25 mouse cellular contexts compared by ENCODE assay signal in genomic region chr12:83650346-83650745, GRCm38 (mm10). TPM values are rescaled to one million over a fixed set of nuclear protein-coding genes. Genes with fewer than 3 reads are reported as not detected.
A peak's percentile ranks its signal among the peaks of the same experiment; 100 is the strongest.
DNase-seq lines count a peak whose midpoint lies in the region; ATAC-seq and TF ChIP-seq lines count a peak whose summit lies in the region.
"Had no signal": no experiment of that assay in that cellular context is flagged by ENCODE, and none has a peak within 500 bp of the region (broad histone marks: within the 10 kb centered on the region; RNA-seq: fewer than 3 reads in every experiment).

No protein-coding gene starts in this region.

- TF ChIP-seq POLR2A in MEL (IDR thresholded peaks at IDR 0.05; ENCODE audit: control insufficient read depth in 1 of 2, insufficient read depth in 1 of 2, low read depth in 1 of 2, low read length in 2 of 2, poor library complexity in 1 of 2): no peak

- H3K4me1 ChIP-seq in MEL (ENCODE audit: control insufficient read depth in 1 of 2, insufficient read depth in 2 of 2, low read length in 2 of 2): peaks cover 5 to 16% of the 10 kb centered on the region in 2 experiments
- H3K4me1 ChIP-seq: embryonic facial prominence, embryonic 13.5 days; embryonic facial prominence, embryonic 15.5 days; forebrain, embryonic 13.5 days; forebrain, embryonic 15.5 days had no signal

- H3K4me3 ChIP-seq in MEL (ENCODE audit: control insufficient read depth in 1 of 2, insufficient read depth in 1 of 2, low read depth in 2 of 2, low read length in 2 of 2): no peak overlapping the region
- H3K4me3 ChIP-seq: embryonic facial prominence, embryonic 13.5 days; embryonic facial prominence, embryonic 15.5 days; forebrain, embryonic 13.5 days; forebrain, embryonic 15.5 days had no signal

- no peak overlapping the region for H3K9ac ChIP-seq in MEL (ENCODE audit: control insufficient read depth, low read depth, low read length, poor library complexity, severe bottlenecking)
- H3K9ac ChIP-seq: embryonic facial prominence, embryonic 13.5 days; embryonic facial prominence, embryonic 15.5 days; forebrain, embryonic 13.5 days; forebrain, embryonic 15.5 days; forebrain, postnatal 0 days had no signal

- H3K36me3 ChIP-seq in MEL (ENCODE audit: control insufficient read depth in 1 of 2, insufficient read depth in 2 of 2, low read length in 2 of 2): peaks cover 37 to 67% of the 10 kb centered on the region in 2 experiments

- TF ChIP-seq CTCF in MEL (IDR thresholded peaks at IDR 0.05 in 2 of 3, conservative IDR thresholded peaks at IDR 0.05 in 1 of 3; ENCODE audit: control insufficient read depth in 1 of 3, insufficient read depth in 1 of 3, low read depth in 2 of 3, low read length in 3 of 3, poor library complexity in 1 of 3, severe bottlenecking in 1 of 3): no peak

- H3K9me3 ChIP-seq in MEL (replicated peaks; ENCODE audit: insufficient read depth, low read length): no peaks in the 10 kb centered on the region
- H3K9me3 ChIP-seq: embryonic facial prominence, embryonic 13.5 days; embryonic facial prominence, embryonic 15.5 days; forebrain, embryonic 13.5 days; forebrain, embryonic 15.5 days; G1E had no signal

- peak; percentile 27 to 76; a peak in 3 of 4 replicates for TF ChIP-seq EP300 in MEL (IDR thresholded peaks at IDR 0.05; ENCODE audit: low read depth in 1 of 2, low read length in 2 of 2)

- no peak overlapping the region for H3K27ac ChIP-seq in MEL (ENCODE audit: control insufficient read depth, low read depth, low read length)
- H3K27ac ChIP-seq: embryonic facial prominence, embryonic 13.5 days; embryonic facial prominence, embryonic 15.5 days; forebrain, embryonic 13.5 days; forebrain, embryonic 15.5 days had no signal

- H3K27me3 ChIP-seq in MEL (ENCODE audit: control insufficient read depth in 1 of 2, insufficient read depth in 2 of 2, low read length in 2 of 2): no peaks in the 10 kb centered on the region
- H3K27me3 ChIP-seq: CH12.LX; embryonic facial prominence, embryonic 13.5 days; embryonic facial prominence, embryonic 15.5 days; forebrain, embryonic 13.5 days; forebrain, embryonic 15.5 days; Patski had no signal

- 0 out of 2 replicates have a peak, but pooled peaks have one; percentile 29 for ATAC-seq in common myeloid progenitor, adult 5-6 weeks (replicated peaks; ENCODE audit: low read depth, poor library complexity, severe bottlenecking)
- ATAC-seq in megakaryocyte progenitor cell, adult 5-6 weeks (replicated peaks; ENCODE audit: poor library complexity): 0 out of 2 replicates have a peak, but pooled peaks have one; percentile 20
- no peak for ATAC-seq in erythroblast, adult 5-6 weeks (replicated peaks; ENCODE audit: low FRiP score, poor library complexity, severe bottlenecking)
- ATAC-seq: activated CD4-positive, CD25-positive, alpha-beta regulatory T cell, adult 4 months; CD4-positive, CD25-positive, alpha-beta regulatory T cell, adult 4 months; forebrain, embryonic 13.5 days; forebrain, embryonic 15.5 days; forebrain, postnatal 0 days; Patski had no signal

- H3K79me2 ChIP-seq in MEL (ENCODE audit: control insufficient read depth, insufficient read depth, low read length, poor library complexity): peaks cover 5% of the 10 kb centered on the region; the same call in 1 of the 2 replicates

- TF ChIP-seq RAD21 in MEL (IDR thresholded peaks at IDR 0.05; ENCODE audit: low read depth, low read length): no peak

- DNase-seq in MEL (ENCODE audit: low read depth, low spot score): peak; percentile 73
- DNase-seq in layer of hippocampus, adult 11-12 months (ENCODE audit: low spot score): no peak
- DNase-seq in lung, postnatal 36 days: no peak
- DNase-seq: adrenal gland, postnatal 10 days; adrenal gland, postnatal 25 days; B cell, adult 2 months; cerebellum, adult 11 months; cerebellum, adult 2 months; cerebellum, adult 9-10 months; cerebellum, postnatal 10 days; cerebellum, postnatal 25 days; embryo, embryonic 11 days; forebrain, postnatal 0 days had no signal

TF ChIP-seq in MEL, 35 proteins besides CTCF, POLR2A, EP300 and RAD21:
- TF ChIP-seq NELFE (IDR thresholded peaks at IDR 0.05; ENCODE audit: low read depth, low read length): no peak
- no peak for TF ChIP-seq MYB (IDR thresholded peaks at IDR 0.05; ENCODE audit: low read depth, low read length)
- TF ChIP-seq ELF1 (IDR thresholded peaks at IDR 0.05; ENCODE audit: low read depth, low read length): no peak
- TF ChIP-seq MAZ (IDR thresholded peaks at IDR 0.05; ENCODE audit: low read depth, low read length): no peak
- no peak for TF ChIP-seq TCF12 (IDR thresholded peaks at IDR 0.05; ENCODE audit: low read depth, low read length)
- TF ChIP-seq RCOR1 (IDR thresholded peaks at IDR 0.05; ENCODE audit: low read depth, low read length): peak; percentile 65; the same call in 1 of the 2 replicates
- TF ChIP-seq GABPA (IDR thresholded peaks at IDR 0.05; ENCODE audit: low read depth, low read length): no peak
- TF ChIP-seq SMC3 (IDR thresholded peaks at IDR 0.05; ENCODE audit: low read depth, low read length): no peak
- no peak for TF ChIP-seq MXI1 (IDR thresholded peaks at IDR 0.05; ENCODE audit: low read depth, low read length)
- TF ChIP-seq POLR2AphosphoS5 (IDR thresholded peaks at IDR 0.05; ENCODE audit: borderline replicate concordance, low read depth, low read length): no peak
- 0 out of 2 replicates have a peak, but pooled peaks have one; percentile 10 for TF ChIP-seq POLR2AphosphoS2 (IDR thresholded peaks at IDR 0.05; ENCODE audit: low read length)
- TF ChIP-seq TAL1 (IDR thresholded peaks at IDR 0.05; ENCODE audit: low read length): no peak
- 0 out of 2 replicates have a peak, but pooled peaks have one; percentile 13 for TF ChIP-seq ETS1 (IDR thresholded peaks at IDR 0.05; ENCODE audit: low read depth, low read length)
- peak; percentile 46; the same call in 1 of the 2 replicates for TF ChIP-seq GATA1 (IDR thresholded peaks at IDR 0.05; ENCODE audit: low read depth, low read length)
- TF ChIP-seq ZNF384 (IDR thresholded peaks at IDR 0.05; ENCODE audit: low read depth, low read length): 0 out of 2 replicates have a peak, but pooled peaks have one; percentile 4
- TF ChIP-seq ZKSCAN1 (IDR thresholded peaks at IDR 0.05; ENCODE audit: low read depth, low read length): no peak

RNA-seq across cellular contexts. Expression of gene Rbm25, which starts 19.3 kb away (rescaled TPM):
- 73.9 and 77.3 TPM in 2 replicates for total RNA-seq in MEL (2012; rRNA removed)
- 100 to 1,000 TPM; 124 to 375 TPM for polyA plus RNA-seq in MEL (2012; ENCODE audit: insufficient read depth in 1 of 2, insufficient read length in 2 of 2, low read depth in 1 of 2, low replicate concordance in 2 of 2, missing spikeins in 1 of 2)
- 249 and 269 TPM in 2 replicates for total RNA-seq in common myeloid progenitor, adult 5-6 weeks (2017)
- total RNA-seq in megakaryocyte progenitor cell, adult 5-6 weeks (2015): 198 and 253 TPM in 2 replicates
- 166 and 257 TPM in 2 replicates for total RNA-seq in megakaryocyte progenitor cell, adult 5-6 weeks (2017)
- total RNA-seq in erythroblast, adult 5-6 weeks (2015; ENCODE audit: low replicate concordance): 83.8 and 97.2 TPM in 2 replicates
- total RNA-seq in erythroblast, adult 5-6 weeks (2017; ENCODE audit: low replicate concordance): 124 and 143 TPM in 2 replicates

RNA-seq across cellular contexts. Expression of gene Psen1, which starts 37.6 kb away (rescaled TPM):
- total RNA-seq in MEL (2012; rRNA removed): 45.4 and 47.5 TPM in 2 replicates
- polyA plus RNA-seq in MEL (2012; ENCODE audit: insufficient read depth in 1 of 2, insufficient read length in 2 of 2, low read depth in 1 of 2, low replicate concordance in 2 of 2, missing spikeins in 1 of 2): 10 to 100 TPM in 1 of 2 experiments, not detected in 1; 63.5 TPM
- total RNA-seq in common myeloid progenitor, adult 5-6 weeks (2017): 61.5 and 71.2 TPM in 2 replicates
- 71.4 and 71.5 TPM in 2 replicates for total RNA-seq in megakaryocyte progenitor cell, adult 5-6 weeks (2015)
- 60.8 and 75.1 TPM in 2 replicates for total RNA-seq in megakaryocyte progenitor cell, adult 5-6 weeks (2017)
- total RNA-seq in erythroblast, adult 5-6 weeks (2015; ENCODE audit: low replicate concordance): 26.7 and 42.2 TPM in 2 replicates
- total RNA-seq in erythroblast, adult 5-6 weeks (2017; ENCODE audit: low replicate concordance): 22.0 and 24.4 TPM in 2 replicates

RNA-seq across cellular contexts. Expression of gene Zfyve1, which starts 53.3 kb away (rescaled TPM):
- 8.0 and 10.1 TPM in 2 replicates for total RNA-seq in MEL (2012; rRNA removed)
- polyA plus RNA-seq in MEL (2012; ENCODE audit: insufficient read depth in 1 of 2, insufficient read length in 2 of 2, low read depth in 1 of 2, low replicate concordance in 2 of 2, missing spikeins in 1 of 2): 1 to 10 TPM in 1 of 2 experiments, not detected in 1; 8.3 TPM
- total RNA-seq in common myeloid progenitor, adult 5-6 weeks (2017): 14.8 and 16.1 TPM in 2 replicates
- 4.1 and 5.7 TPM in 2 replicates for total RNA-seq in megakaryocyte progenitor cell, adult 5-6 weeks (2015)
- total RNA-seq in megakaryocyte progenitor cell, adult 5-6 weeks (2017): 10.9 and 18.7 TPM in 2 replicates
- total RNA-seq in erythroblast, adult 5-6 weeks (2015; ENCODE audit: low replicate concordance): 5.2 and 31.3 TPM in 2 replicates
- total RNA-seq in erythroblast, adult 5-6 weeks (2017; ENCODE audit: low replicate concordance): 28.3 and 29.8 TPM in 2 replicates
